Mouse (Mus musculus) frontal cortex, postnatal 14 days (tissue): ENCODE results near the gene Csnk2a1.
"Not testable (repeated sequence)": the region's sequence is repeated elsewhere in the genome, so short reads cannot be mapped to it uniquely, and the experiment has no call there.

Experiments used
- DNase-seq, 2 experiments: peaks; one replicate each; pipeline ENCODE4 v3.0.0; 2022; ENCODE audit warnings: low spot score in 2 of 2

The Csnk2a1 gene

DNA sequence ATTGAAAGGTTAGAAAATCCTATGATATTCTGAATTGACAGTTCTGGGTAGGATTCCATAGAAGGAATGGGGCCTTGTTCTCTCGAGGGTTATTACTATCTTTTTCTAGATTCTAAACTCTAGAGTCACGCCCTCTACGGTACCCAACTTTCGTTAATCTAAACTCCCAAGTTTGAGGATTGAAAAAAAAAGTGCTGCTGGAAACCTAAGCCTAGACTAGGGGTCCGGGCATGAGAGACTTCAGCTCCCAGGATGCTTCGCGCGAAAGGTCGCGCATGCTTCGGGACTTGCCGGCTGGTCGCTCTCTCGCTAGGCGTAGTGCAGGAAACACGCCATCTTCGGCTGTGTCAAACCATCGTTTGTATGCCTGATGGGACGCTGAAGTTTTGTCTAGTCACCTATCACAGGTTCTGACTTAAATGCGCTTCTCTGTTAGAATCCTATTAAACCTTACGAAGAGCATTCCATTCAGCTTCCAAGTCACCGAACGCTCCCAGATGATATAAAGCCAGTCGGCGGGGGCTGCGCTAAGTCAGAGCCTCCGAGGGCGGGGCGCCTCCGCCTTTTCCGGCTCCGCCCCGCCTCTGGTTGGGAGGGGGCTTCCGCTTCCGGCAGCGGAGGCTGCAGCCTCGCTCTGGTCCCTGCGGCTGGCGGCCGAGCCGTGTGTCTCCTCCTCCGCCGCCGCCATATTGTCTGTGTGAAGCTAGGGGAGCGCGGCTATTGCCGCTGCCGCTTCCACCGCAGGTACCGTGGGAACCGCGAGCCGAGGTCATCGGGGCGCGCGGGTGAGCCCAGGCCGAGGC is at the start of gene Csnk2a1:
Gene Csnk2a1, plus strand, starts transcription at position 592 of the 803 bp plus-strand sequence.
- peak; percentile 86 for DNase-seq

DNA sequence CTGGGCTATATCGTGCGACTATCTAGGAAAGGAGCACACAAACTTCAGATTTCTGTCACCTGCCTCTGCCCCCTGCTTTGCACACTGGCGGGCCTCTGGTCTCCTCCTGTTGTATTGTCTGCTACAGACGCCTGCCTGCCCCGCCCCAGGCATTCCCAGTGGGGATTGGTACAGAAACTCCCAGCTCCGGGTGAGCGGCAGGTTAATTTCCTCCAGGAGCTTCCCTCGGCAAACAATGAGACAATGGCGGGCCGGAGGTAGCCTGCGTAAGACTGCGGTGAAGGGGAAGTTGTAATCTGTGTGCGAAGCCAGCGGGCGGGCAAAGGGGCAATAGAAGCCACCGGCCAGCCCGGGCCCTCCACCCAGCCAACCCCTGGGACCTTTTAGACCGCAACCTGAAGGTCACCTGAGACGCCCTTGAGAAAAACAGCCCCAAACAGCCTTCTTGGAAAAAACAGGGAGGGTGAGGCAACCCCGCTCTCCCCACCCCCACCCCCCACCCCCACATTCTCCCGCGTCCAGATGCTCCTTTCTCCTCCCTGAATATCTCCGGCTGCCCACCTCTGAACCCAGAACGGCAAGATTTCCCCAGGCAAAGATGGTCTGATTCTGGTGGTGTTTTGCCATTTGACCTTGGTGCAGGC is 49.4 kb upstream of the Csnk2a1 start:
- DNase-seq = no peak

DNA sequence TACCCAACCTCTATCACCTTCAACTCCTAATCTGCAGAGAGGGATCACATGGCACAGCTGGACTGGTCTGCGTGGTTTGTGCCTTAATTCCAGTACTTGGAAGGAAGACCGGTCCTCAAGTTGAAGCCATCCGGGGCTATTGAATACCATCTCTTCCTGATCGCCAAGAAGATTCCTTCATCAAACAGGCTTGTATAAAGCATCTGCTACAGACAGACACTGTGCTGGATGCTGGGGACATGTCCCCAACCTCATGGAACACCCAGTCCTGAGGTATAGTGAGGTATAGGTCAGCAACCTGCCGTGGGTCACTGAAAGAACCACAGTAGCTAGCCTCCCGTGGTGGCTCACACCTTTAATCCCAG is 48.9 kb upstream of the Csnk2a1 start:
- no peak for DNase-seq

DNA sequence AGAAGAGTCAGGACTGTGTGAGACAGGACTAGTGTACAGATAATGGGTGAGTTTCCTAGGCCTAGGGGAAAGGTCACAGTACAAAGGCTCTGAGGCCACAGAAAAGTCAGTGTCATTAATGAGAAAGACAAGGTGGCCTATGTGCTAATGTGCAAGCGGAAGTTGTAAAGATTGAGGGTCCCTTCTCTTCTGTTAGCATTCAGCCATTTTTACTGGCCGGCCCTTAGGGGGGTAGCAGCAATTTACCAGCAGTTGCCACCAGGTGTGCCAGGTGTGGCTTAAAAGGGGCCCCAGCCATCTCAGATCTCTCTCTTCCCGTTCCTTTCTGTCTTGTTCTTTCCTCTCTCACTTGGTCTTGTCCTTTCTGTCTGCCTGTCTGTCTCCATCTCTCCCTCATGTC is 48.3 kb upstream of the Csnk2a1 start:
- no peak for DNase-seq

DNA sequence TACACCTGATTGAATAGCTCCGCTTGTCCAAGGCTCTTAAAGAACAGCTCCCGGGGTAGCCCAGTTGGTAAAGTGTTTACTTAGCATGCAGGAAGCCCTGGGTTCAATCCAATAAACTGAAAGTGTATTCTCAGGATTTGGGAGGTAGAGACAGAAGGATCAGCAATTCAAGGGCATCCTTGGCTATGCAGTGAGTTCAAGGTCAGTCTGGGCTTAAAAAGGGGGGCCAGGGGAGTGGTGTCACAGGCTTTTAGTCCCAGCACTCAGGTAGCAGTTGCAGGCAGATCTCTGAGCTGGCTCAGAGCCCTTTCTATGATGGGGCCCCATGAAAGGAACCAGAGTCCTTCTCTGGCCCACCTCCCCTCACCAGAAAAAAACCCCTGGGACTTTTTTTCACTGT is 47.3 kb upstream of the Csnk2a1 start:
- DNase-seq = no peak

DNA sequence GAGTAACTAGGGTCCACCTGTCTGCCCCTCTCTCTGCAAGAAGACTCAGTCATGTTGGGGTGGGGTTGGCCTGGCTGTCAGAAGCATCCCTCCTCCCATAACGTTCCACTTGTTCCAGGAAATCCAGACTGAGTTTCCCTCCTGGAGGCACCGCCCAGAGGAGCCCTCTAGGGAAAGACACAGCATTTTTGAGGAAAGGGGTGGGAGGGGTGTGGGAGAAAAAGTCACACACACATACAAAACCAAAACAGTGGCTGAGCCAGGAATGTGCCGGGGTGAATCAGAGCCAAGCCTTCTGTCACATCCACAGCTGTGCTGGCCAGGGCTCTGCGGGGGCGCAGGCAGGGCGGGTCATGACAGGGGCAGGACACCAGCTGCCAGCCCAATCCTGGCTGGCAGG is 46.3 kb upstream of the Csnk2a1 start:
- no peak for DNase-seq

DNA sequence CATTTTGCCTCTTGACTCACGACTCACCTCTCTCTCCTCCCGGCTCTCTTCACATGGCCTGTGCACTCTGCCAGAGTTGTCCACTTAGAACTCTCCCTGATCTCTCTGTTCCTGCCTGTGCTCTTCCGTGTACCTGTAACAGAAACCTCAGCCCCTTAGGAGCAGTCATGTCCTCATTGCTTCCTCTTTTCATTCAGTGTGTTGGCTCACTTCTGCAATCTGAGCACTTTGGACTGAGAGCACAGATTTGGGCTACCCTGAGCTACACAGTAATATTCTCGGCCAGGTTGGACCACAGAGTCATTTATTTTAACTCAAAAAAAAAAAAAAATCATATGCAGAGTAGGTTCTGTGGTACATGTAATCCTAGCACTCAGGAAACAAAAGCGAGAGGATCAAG is 39.5 kb upstream of the Csnk2a1 start:
- no peak for DNase-seq

DNA sequence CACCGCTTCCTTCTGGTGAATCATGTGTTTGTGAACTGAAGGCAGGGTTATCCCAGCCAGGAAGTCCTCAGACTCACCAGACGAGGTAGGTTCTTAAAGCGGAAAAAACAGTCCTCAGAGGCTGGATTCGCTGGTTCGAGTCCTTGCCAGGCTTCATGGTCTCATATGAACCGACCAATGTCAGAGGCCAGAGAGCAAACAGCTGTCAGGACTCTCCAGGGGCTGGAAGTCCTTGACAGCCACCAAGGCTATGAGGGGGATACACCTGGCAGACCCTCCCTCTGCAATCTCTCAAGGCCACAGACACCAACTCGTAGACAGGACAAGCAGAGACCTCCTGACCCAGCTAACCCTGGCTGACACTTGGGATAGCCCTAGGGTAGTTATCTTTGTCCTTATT is 37.4 kb upstream of the Csnk2a1 start:
- DNase-seq = no peak

DNA sequence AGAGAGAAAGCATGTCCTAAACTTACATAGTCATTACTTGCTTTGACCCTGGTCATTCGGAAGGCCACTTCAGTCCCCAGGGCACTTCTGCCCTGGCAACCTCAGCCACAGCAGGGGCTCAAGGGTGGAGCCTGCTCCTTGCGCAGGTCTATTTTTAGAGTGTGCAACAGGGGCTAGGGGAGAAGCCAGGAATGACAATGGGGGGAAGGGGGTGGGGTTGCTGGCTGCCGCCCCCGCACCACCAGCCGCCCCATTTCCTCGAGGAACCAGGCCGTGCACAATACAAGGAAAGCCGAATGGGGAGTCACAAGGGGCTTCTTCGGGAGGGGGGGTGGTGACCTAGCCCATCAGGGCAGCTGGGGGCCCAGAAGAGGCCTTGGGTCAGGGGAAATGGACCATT is 37.0 kb upstream of the Csnk2a1 start:
- DNase-seq = no peak

DNA sequence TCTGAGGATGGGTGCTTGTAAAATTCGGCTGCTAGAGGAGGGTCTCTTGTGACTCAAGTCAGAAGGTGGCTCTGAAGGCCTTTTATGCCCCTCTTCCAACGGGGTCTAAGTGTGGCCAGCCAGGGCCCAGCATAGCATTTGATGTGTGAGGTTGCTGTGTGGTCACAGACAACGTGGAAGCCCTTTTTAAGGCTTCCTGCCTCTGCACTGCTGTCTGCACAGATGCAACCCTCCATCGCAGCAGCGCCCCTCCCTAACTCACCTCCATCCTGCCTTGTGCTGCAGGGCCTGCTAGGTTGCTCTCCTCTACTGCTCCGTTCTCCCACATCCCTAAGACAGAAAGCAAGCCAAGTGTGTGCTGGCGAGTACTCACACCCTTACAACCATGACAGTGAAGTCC is 36.5 kb upstream of the Csnk2a1 start:
- DNase-seq = no peak

DNA sequence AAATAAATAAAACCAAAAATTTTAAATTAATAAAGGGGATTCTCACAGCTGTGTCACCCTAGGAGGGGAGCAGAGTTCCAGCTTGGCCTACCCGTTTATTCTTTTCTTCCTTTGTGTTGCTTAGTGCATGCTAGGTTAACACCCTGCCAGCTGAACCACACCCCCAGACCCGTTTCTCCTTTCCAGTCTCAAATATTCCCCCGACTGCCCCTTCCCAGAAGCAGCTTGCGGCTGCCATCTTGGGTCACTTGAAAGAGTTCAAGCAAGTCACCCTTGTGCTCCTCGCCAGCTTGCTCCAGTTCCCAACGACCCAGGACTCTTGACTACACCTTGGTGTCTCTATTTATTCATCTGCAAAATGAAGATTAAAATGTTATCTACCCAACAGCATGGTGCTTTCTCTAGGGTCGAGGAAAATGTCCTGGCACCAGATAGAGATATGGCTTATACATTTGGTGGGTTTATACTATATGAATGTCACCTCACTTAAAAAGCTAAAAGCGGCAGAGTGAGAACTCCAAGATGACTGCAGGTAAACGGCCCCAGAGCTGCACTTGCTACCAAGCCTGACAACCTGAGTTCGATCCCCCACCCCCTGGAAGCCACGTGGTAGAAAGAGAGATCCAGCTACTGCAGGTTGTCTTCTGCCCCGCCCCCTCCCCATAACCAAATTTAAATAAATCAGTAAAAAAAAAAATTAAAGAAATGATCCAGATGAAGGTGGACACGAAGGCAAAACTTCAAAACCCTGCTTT is 33.9 kb upstream of the Csnk2a1 start:
- no peak for DNase-seq

DNA sequence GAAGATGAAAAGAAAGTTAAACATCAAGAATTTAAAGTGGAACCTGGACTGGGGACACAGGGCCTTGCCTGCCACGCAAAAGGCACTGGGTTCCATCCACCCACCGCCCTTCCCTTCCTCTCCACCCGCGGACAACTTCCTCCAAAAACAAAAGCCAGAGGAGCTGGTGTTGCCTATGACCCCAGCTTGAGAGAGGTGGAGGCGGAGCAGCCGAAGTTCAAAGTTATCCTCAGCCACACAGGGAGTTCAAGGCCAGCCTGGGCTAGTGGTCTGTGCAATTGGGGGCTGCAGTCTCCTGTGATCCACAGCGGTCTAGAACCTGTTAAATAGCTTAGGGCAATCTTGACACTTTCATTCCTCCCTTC is 33.3 kb upstream of the Csnk2a1 start:
- no peak for DNase-seq

DNA sequence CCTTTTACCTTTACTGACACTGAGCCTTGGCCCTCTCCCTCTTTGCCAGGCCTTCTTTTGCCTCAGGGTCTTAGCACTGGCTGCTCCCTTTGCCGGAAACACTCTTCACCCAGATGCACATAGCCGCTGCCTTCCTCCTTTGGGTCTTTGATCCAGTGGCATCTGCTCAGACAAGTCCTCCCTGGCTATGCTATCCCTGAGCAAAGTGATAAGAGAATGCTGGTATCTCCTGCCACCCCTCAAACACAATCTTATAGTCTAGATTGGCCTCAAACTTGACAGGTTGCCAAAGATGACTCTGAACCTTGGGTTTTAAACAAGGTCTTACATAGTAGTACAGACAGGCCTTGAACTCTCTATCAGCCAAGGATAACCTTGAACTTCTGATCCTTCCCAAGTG is 32.1 kb upstream of the Csnk2a1 start:
- no peak for DNase-seq

DNA sequence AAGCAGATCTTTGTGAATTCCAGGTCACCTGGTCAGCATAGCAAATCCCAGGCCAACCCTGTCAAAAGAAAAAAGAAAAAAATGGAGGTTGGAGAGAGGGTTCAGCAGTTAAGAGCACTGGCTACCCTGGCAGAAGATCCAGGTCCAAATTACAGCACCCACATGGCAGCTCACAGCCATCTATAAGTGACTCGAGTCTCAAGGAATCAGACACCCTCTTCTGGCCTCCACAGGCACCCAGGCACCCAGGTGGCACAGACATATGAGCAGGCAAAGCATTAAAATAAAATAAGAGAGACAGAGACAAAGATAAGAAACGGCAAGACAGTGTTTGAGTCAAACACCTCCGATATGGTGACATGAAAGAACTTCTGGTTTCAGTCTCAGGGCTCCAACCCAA is 29.7 kb upstream of the Csnk2a1 start:
- peak in 1 of 2 experiments; percentile 10 for DNase-seq

DNA sequence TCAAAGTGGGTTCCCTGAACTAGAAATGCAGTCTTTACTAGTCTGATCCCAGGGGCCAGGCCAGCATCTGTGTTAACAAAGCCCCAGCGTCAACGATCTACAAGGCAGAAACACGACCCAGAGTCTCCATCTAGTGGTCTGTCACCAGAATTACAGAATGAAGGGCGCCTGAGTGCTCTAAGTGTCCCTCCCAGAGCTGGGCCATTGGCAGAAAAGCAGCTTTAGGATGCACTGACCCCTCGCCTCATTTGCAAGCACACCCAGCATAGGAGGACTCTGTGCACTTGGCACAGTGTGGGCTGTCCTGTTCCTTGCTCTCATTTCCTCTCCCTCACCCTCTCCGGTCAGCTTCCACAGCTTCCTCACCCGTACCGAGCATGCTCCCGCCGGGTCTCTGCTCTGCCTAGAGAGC is 29.3 kb upstream of the Csnk2a1 start:
- DNase-seq = peak; percentile 45 to 58

DNA sequence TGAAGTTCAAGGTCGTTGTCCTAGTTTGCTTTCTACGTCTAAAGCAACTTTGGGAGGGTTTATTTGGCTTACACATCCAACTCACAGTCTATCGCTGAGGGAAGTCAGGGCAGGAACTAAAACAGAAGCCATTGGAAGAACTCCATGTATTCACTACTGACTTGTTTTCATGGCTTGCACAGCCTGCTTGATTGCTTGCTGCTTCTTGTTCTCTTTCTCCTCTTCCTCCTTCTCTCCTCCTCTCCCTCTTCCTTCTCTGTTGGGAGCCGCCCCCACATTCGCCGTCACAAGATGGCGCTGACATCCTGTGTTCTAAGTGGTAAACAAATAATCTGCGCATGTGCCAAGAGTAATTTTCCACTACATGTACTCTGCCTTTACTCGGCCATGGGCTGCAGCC is 20.5 kb upstream of the Csnk2a1 start:
- DNase-seq = not testable (repeated sequence)

DNA sequence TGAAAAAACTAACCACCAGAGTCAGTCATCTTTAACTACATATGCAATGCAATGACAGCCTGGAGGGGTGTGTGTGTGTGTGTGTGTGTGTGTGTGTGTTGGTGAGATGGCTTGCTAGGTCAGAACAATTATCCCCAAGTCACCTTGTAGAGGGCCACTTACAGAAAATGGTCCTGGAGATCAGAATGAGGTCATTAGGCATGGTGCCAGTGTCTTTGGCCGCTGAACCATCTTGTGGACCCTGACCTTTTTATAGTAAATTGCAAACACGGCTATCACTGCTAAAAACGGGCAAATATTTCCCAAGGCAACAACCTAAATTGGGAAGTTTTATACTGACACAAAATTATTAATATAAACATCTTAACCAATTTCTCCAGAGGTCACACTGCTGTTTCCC is 14.8 kb upstream of the Csnk2a1 start:
- DNase-seq = no peak

DNA sequence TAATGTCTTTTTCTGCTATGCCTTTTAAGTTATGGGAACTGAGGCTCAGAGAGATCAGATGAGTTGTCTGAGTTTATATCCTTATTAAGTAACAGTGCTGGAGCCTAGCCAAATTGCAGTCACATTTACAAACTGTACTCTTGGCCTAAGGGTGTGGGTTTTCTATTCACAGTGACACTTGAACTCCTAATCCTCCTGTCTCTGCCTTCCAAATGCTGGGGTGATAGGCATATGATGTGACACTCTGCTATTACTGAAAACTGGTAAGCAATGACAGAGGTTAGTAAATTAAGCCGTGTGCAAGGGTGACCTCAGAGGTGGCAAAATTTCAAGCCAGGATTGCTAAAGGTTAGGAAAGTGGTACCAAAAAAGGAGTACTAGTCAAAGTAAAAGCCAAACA is 9.7 kb upstream of the Csnk2a1 start:
- DNase-seq = no peak

DNA sequence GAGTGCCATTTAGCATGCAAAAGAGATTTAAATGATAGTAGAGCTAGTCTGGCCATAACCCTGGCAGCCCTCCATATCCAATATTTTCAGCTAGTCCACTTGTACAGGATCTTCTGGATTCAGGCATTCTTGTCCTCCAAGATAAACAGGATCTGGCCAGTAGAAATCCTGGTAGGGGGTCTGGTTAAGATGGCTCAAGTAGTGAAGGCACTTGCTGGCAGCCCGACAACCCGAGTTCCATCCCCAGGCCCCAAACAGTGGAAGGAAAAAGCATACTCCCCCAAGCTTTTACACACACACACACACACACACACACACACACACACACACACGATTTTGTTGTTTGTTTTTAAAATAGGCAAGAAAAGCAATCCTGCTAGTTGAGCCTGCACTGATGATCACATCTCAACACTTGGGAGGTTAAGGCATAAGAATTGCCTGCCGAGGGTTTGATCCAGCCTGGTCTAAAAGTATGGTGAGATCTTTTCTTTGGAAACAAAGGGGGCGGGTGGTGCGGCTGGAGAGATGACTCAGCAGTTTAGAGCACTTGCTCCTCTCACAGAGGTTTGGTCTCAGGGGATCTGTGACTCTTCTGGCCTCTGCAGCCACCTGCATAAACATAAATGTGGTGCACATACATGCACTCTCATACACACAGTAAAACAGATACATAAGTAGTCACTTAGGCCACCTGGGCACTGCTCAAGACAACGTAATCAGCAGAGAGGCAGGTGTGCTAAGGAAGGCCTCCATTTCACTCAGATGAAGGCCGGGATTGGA is 2.9 kb upstream of the Csnk2a1 start:
- no peak for DNase-seq

DNA sequence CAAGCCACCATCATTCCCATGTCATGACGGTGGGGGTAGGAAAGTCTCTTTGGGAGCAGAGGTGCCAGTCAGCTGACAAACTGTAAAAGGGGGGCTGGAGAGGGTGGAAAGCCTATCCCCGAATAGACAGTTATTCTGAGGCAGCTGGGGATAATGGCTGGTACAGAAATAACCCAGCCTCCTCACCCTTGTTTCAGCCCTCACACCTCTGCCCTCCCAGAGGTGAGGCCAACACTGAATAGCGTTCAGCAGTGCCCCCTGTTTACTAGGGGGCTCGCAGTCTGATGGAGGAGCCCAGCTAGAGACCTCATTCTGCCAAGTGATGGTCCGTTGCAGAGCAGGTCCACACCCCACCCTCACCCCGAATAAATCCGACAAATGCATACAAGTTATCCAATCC is 1.1 kb upstream of the Csnk2a1 start:
- no peak for DNase-seq

DNA sequence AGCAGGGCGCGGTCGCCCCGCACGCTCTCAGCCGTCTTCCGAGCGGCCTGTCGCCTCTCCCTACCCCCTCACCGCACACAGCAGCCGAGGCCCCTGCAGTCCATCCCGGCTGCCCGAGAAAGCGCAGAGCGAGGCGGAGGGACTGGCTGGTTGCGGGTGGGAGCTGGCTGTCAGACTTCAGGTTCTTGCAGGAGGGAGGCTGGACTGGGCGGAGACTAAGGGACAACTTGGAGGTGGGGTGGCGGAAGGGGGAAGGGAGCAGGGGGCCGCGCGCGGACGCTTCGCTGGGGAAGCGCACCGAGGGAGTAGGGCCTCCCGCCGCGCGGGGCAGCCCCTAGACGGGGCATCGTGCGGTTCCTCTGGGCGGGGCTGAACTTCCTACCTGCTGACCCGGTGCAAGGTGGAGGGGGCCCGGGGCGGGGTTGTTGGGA is 427 bp downstream of the Csnk2a1 start:
- DNase-seq = peak; percentile 53 to 57

DNA sequence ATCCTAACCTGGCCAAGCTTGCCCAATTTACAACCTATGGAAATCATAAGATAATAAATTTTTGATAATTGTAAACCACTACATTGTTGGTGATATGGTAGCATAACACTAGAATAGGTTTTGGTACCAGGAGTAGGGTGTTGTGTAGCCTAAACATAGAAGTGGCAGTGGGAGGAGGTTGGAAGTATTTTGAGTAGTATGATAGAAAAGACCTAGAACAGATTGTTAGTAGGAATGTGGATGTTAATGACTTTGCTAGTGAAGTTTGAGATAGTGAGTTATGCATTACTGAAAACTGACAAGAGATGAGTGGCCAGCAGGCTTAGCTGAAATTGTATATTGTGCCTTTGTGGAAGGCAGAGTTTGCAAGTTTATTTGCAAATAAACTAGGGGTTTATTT is 3.4 kb downstream of the Csnk2a1 start:
- no peak for DNase-seq
